Mouse (Mus musculus) kidney, adult 2 months (tissue): ENCODE results near the gene Prkar2b.

Experiments
- CTCF ChIP-seq: fragments of 200-500 bp; conservative IDR thresholded peaks from 2 replicates; pipeline ENCODE4 v1.5.1; 2011; ENCODE audit warnings: low read depth, mild to moderate bottlenecking, control low read depth, low read length, moderate library complexity, mixed read lengths; ENCODE audit not compliant: insufficient read depth, insufficient read length
- POLR2A ChIP-seq: fragments of 200-500 bp; IDR thresholded peaks from one replicate; pipeline ENCODE4 v1.6.1; 2011; ENCODE audit warnings: low read depth, low read length, control low read depth

- TF ChIP-seq CTCF (no peak), POLR2A (no peak)
Observed at GRCm38 (mm10) chr12:32015268-32015769, 45.8 kb downstream of the Prkar2b start.
